Mouse (Mus musculus) 3T3-L1 (cell line): ENCODE measurements at regions not wholly inside any gene's neighbourhood (a gene's known extent, or its start where the extent isn't known, plus 50 kb on each side); places are given as distances from the start of the nearest gene placed in this dataset.

Source experiments
- DNase-seq: peaks from one replicate; pipeline ENCODE4 v3.0.0-alpha.2; 2015; ENCODE audit warnings: low read depth, low spot score

DNA sequence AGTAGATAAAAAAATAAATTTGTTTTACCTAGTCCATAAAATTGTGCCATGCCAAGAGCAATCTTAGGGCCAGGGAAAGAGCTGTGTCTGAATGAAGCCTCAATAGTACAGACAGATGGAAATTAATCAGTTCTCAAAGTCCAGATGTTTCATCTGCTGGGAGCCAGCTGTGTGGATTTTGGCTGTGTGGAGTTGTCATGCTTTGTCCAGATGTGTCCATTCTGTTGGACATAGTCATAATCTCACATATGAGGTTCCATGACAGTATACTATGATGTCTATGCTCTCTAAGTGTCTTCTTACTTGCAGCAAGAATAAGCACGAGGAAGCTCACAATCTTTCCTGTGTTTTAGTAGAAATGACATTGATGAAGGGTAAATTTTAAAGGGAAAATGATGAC is 105.8 kb upstream of the 4933415F23Rik start:
- DNase-seq = peak; percentile 76

DNA sequence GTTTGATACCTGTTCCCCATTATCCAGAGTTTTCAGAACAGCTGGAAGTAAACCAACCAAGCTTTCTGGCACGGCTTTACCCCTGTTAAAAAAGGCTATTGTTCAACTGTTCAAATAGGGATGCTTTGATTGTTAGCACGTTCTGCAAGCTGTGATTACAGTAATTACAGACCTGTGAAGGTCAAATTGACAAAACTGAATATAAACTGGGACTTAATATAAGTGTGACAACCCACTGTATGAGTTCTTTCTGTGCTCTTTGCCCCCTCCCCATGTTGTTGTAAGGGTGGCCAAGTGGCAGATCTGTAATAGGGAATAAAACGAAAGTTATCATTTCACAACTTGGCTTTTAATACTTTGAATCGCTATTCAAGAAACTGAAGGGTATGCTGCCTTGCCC is 105.0 kb upstream of the 4933415F23Rik start:
- DNase-seq = no peak

GRCm38 (mm10) chr1:23202511-23203435 is 100.7 kb upstream of the 4933415F23Rik start:
- DNase-seq = peak; percentile 84

- DNase-seq = no peak
Measured at GRCm38 (mm10) chr1:23200460-23200859, 98.4 kb upstream of the 4933415F23Rik start.

- peak; percentile 78 for DNase-seq
Measured at GRCm38 (mm10) chr1:23190316-23191005, 88.4 kb upstream of the 4933415F23Rik start.

DNA sequence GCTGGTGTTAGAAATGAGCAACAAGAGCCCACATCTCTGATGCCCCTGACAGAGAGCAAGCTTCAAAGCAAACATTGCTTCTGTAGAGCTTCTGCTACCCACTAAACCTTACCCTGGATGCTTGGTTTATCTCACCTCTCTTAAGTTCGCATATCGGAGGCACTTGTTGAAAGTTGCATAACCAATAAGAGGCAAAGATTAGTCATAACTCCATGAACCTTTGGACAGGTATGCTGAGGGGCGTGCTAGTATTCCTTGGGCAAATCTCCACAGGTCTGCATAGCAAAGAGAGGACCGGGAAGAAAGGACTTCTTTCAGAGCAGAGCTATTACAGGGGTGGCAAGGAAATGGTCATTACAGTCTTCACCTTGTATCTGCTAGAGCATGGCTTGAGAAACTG is 87.7 kb upstream of the 4933415F23Rik start:
- DNase-seq = peak; percentile 26

GRCm38 (mm10) chr1:23188216-23188615 is 86.2 kb upstream of the 4933415F23Rik start:
- no peak for DNase-seq

DNA sequence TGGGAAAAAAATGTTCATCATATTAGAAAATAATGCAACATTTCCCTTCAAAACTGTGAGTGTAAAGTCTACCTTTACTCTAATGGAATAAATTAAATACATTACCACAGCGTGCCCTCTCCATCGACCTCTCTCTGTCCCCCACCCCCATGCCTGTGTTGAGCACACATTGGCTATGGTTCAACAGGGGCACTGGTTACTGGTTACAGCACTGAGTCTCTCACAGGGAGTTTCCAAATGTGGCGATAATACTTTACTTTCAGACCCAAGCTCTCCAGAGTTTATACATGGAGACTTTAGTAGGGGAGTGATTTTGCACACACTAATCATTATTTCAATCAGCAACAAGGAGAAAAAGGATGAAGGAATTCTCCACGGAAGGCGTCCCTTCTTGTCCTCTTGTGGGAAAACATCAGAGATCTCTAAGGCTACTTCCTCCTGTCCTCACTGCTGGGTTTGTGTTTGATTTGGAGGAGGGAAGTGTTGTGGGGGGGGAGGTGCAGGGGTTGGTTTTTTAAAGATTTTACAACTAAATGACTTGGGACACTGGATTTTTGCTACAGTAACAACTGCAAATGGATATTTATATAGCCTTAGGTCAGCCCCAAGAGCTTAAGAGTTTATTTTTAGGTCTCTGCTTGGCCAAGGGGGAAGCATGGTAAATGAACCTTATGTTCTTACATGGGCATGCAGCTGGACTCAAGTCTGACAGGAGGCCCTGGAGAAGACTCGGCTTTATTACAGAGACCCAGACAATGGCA is 85.6 kb upstream of the 4933415F23Rik start:
- DNase-seq = peak; percentile 27

DNA sequence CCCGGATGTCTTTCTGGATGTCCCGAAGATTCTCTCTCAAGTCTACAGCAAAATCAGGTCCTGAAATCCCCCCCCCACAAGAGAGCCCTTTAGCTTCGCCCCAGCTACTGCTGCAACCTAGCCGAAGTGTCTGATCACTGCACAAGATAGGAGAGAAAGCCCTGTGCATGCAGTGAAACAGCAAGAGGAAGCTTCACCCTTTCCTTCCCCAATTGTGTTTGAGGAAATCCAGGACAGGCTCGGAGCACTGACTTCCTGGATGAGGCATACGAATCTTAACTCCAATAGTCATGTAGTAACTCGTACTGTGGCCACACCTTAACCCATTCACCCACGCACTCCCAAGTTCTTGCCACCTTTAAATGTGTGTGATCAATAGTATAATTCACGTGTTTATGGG is 82.7 kb upstream of the 4933415F23Rik start:
- no peak for DNase-seq

DNA sequence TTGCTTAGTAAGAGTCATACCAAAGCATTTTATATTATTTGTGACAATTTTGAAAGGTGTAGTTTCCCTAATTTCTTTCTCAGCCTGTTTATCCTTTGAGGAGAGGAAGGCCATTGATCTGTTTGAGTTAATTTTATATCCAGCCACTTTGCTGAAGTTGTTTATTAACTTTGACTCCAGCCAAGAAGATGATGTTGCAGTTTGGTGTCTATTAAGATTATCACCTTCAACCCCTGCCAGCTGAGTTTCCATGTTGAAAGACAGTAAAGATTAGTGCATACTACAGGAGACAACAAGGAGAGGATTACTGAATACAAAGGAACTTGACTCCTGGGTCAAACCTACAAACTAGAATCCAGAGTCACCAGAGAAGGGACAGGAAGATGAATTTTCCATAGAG is 80.5 kb upstream of the 4933415F23Rik start:
- DNase-seq = no peak

GRCm38 (mm10) chr1:23178335-23178974 is 76.4 kb upstream of the 4933415F23Rik start:
- DNase-seq = no peak

DNA sequence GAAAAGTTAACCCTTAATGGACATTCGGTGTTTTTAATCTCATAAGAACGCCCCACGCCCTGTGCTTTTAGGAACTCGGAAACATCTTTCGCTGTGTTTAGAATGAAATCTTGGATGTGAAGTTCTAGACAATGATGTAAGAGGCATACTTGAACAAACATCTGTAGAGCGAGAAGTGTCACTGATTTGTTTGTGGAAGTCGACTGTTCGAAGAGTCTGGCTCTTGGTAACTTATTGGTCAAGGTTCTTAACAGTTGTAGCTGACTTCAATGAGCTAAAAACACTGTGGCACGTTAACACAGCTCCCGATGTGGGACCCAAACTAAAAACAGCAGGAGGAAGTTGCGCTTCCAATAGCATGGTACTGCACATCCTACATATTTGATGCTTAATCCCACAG is 72.0 kb upstream of the 4933415F23Rik start:
- no peak for DNase-seq

DNA sequence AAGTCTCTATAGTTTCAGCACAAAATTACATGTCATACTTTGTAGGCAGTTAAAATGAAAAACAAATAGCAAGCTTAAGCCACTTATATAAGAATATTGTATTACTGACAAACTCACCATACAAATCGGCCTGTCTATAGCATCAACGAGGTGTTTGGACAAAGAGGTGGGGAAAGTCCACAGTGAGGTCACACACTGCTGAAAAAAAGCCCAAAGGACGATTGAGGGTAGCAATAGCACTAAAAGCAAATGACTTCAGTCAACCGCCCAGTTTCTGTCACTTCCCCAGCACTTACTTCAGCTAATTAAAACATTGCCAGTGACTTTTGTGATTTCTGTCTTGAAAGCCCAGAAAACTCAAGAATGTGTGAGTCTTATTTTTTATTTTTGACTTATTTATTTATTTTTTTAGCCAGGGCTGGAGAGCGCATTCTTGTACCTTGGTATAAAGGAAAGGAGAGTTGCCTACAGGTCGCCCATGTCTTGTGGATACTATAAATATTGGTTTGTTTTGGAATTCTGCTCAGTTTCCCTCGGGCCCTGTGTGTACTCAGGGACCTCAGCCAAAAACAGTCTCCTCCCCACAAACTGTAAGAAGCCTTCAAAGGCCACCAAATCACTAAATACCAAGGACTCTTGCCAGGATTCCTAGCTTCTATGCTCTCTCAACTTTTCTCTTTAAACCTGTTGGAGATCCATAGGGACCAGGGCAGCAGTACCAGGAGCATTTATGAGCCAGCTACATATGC is 71.2 kb upstream of the 4933415F23Rik start:
- peak; percentile 40 for DNase-seq

GRCm38 (mm10) chr1:23171336-23171735 is 69.3 kb upstream of the 4933415F23Rik start:
- DNase-seq = no peak

GRCm38 (mm10) chr1:23170711-23171110 is 68.7 kb upstream of the 4933415F23Rik start:
- DNase-seq = peak; percentile 62

DNA sequence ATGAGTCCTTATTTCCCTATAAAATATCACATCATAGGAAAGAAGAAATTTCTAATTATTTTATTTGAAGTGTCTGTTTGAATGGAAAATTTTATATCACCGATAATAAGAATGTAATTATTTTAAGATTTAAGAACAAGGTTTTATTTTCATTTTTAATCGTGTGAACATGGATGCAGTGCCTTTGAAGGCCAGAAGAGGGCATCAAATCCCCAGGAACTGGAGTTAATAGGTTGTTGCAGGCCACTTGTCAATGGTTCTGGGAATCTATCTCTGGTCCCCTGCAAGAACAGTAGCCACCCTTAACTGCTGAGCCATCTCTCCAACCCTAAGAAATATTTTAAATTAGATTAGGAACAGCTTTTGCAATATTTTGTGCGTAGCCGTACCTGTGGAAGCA is 66.5 kb upstream of the 4933415F23Rik start:
- DNase-seq = peak; percentile 7

- no peak for DNase-seq
Measured at GRCm38 (mm10) chr1:23163371-23163935, 61.4 kb upstream of the 4933415F23Rik start.

DNA sequence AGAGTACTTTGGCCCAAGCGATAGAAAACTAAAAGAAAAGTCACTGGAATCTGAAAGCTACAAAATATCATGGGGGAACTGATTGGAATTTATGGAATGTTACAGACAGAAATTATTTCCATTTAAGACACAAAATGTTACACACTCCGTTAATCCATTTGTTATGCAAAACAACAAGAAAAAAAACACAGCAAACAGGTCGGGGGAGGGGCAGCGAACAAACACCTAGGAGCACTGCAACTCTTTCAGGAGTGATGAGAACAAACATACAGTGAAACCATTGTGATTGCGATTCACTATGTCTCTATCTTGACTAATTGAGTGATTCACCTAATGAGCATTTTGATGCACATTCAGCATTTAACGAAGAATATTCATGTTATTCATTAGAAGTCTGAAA is 60.7 kb upstream of the 4933415F23Rik start:
- DNase-seq = no peak
